Mouse (Mus musculus) E14TG2a.4 (cell line): Measurements from ENCODE around the gene Prkcsh.

Experiments used
- H3K27me3 ChIP-seq: 2 replicates; pipeline ENCODE4 v1.6.1; 2014; ENCODE audit warnings: low read length, control low read depth; ENCODE audit not compliant: insufficient read depth
- H3K36me3 ChIP-seq: 2 replicates; pipeline ENCODE4 v1.6.1; 2014; ENCODE audit warnings: low read length, control low read depth; ENCODE audit not compliant: insufficient read depth
- H3K4me1 ChIP-seq: replicated peaks from 2 replicates; pipeline ENCODE4 v1.6.1; 2014; ENCODE audit warnings: low read depth, low read length, control low read depth
- H3K4me3 ChIP-seq: replicated peaks from 2 replicates; pipeline ENCODE4 v1.5.1; 2014; ENCODE audit warnings: mild to moderate bottlenecking, low read length
- H3K9me3 ChIP-seq: 2 replicates; pipeline ENCODE4 v1.6.1; 2014; ENCODE audit warnings: low read length, control low read depth
- CTCF ChIP-seq: conservative IDR thresholded peaks from 2 replicates; pipeline ENCODE4 v1.5.1; 2014; ENCODE audit warnings: low read length
- NANOG ChIP-seq: IDR thresholded peaks from 2 replicates; pipeline ENCODE4 v1.6.1; 2014; ENCODE audit warnings: borderline replicate concordance, low read length, mixed read lengths
- POU5F1 ChIP-seq: IDR thresholded peaks from 2 replicates; pipeline ENCODE4 v1.6.1; 2014; ENCODE audit warnings: low read length, borderline replicate concordance

The Prkcsh gene

GRCm38 (mm10) chr9:22002194-22003162, at the start of gene Prkcsh, which contains the start of gene Ccdc151:
Gene Prkcsh (plus strand): TSS chr9:22002806.
Gene Ccdc151 (minus strand): TSS chr9:22002634.
- H3K9me3 ChIP-seq, result no peaks in the 10 kb centered on the region
- H3K4me1 ChIP-seq, result peaks cover 48% of the 10 kb centered on the region
- no peak for TF ChIP-seq CTCF
- TF ChIP-seq POU5F1, result no peak
- TF ChIP-seq NANOG, result no peak
- peak within 1 kb of the TSS; percentile 95 for H3K4me3 ChIP-seq
- no peaks in the 10 kb centered on the region for H3K27me3 ChIP-seq
- H3K36me3 ChIP-seq, result peaks cover 39% of the 10 kb centered on the region

- Histone ChIP-seq H3K36me3 (peaks cover 20% of the 10 kb centered on the region), H3K9me3 (0 out of 2 replicates have a peak, but pooled peaks cover 4% of the 10 kb centered on the region), H3K4me3 (no peak overlapping the region), H3K27me3 (peaks cover 15% of the 10 kb centered on the region), H3K4me1 (peaks cover 31% of the 10 kb centered on the region)
- TF ChIP-seq NANOG (no peak), CTCF (no peak), POU5F1 (no peak)
These were observed 49.0 kb upstream of the Prkcsh start for GRCm38 (mm10) chr9:21953600-21953999.

- peak overlapping the region; percentile 89 for H3K4me3 ChIP-seq
- peaks cover 29% of the 10 kb centered on the region for H3K36me3 ChIP-seq
- H3K4me1 ChIP-seq, result peaks cover 34% of the 10 kb centered on the region
- peaks cover 13% of the 10 kb centered on the region for H3K27me3 ChIP-seq
- TF ChIP-seq NANOG (no peak), POU5F1 (no peak), CTCF (no peak)
- 0 out of 2 replicates have a peak, but pooled peaks cover 4% of the 10 kb centered on the region for H3K9me3 ChIP-seq
These were observed 48.0 kb upstream of the Prkcsh start for GRCm38 (mm10) chr9:21954635-21955034.

- peak overlapping the region; percentile 89 for H3K4me3 ChIP-seq
- peaks cover 40% of the 10 kb centered on the region for H3K4me1 ChIP-seq
- peaks cover 31% of the 10 kb centered on the region for H3K36me3 ChIP-seq
- peaks cover 13% of the 10 kb centered on the region for H3K27me3 ChIP-seq
- 0 out of 2 replicates have a peak, but pooled peaks cover 4% of the 10 kb centered on the region for H3K9me3 ChIP-seq
- no peak for TF ChIP-seq NANOG
- 0 out of 2 replicates have a peak, but pooled peaks have one; percentile 1 for TF ChIP-seq CTCF
These were observed 47.4 kb upstream of the Prkcsh start for GRCm38 (mm10) chr9:21955225-21955569.

GRCm38 (mm10) chr9:21955570-21956281, 46.9 kb upstream of the Prkcsh start, which contains the start of gene Swsap1:
Gene Swsap1 (plus strand): TSS chr9:21955755.
- Histone ChIP-seq H3K36me3 (peaks cover 31% of the 10 kb centered on the region), H3K4me3 (peak within 1 kb of the TSS; percentile 89), H3K4me1 (peaks cover 45% of the 10 kb centered on the region), H3K27me3 (peaks cover 19% of the 10 kb centered on the region), H3K9me3 (0 out of 2 replicates have a peak, but pooled peaks cover 4% of the 10 kb centered on the region)
- no peak for TF ChIP-seq POU5F1

- TF ChIP-seq CTCF (no peak), POU5F1 (no peak), NANOG (no peak)
- H3K9me3 ChIP-seq, result no peaks in the 10 kb centered on the region
- H3K36me3 ChIP-seq, result peaks cover 31% of the 10 kb centered on the region
- peak overlapping the region; percentile 23 for H3K4me3 ChIP-seq
- peaks cover 72% of the 10 kb centered on the region for H3K4me1 ChIP-seq
- H3K27me3 ChIP-seq, result peaks cover 45% of the 10 kb centered on the region
These were observed 44.2 kb upstream of the Prkcsh start for GRCm38 (mm10) chr9:21958372-21958771.

- H3K4me1 ChIP-seq, result peaks cover 74% of the 10 kb centered on the region
- H3K4me3 ChIP-seq, result no peak overlapping the region
- peaks cover 54% of the 10 kb centered on the region for H3K27me3 ChIP-seq
- TF ChIP-seq CTCF (no peak), NANOG (no peak), POU5F1 (no peak)
- H3K9me3 ChIP-seq, result no peaks in the 10 kb centered on the region
- peaks cover 31% of the 10 kb centered on the region for H3K36me3 ChIP-seq
These were observed 43.4 kb upstream of the Prkcsh start for GRCm38 (mm10) chr9:21959244-21959643.

- peaks cover 31% of the 10 kb centered on the region for H3K36me3 ChIP-seq
- peak overlapping the region; percentile 74 for H3K4me3 ChIP-seq
- H3K9me3 ChIP-seq, result no peaks in the 10 kb centered on the region
- peaks cover 55% of the 10 kb centered on the region for H3K27me3 ChIP-seq
- TF ChIP-seq CTCF (no peak), POU5F1 (no peak), NANOG (no peak)
- H3K4me1 ChIP-seq, result peaks cover 69% of the 10 kb centered on the region
These were observed 42.5 kb upstream of the Prkcsh start for GRCm38 (mm10) chr9:21960135-21960534.
